ENCODE assay signal across 13 mouse cellular contexts in genomic region chr5:136779946-136780345, GRCm38 (mm10).
DNase-seq lines count a peak whose midpoint lies in the region; ATAC-seq and TF ChIP-seq lines count a peak whose summit lies in the region.
"Had no signal": no experiment of that assay in that cellular context is flagged by ENCODE, and none has a peak within 500 bp of the region (broad histone marks: within the 10 kb centered on the region; RNA-seq: fewer than 3 reads in every experiment).

No protein-coding gene starts in this region.

- H3K36me3 ChIP-seq in E14TG2a.4 (ENCODE audit: insufficient read depth, low read length): no peaks in the 10 kb centered on the region
- no peaks in the 10 kb centered on the region for H3K36me3 ChIP-seq in kidney, embryonic 14.5 days (ENCODE audit: control insufficient read depth, insufficient read depth, low read length)
- H3K36me3 ChIP-seq: forebrain, embryonic 15.5 days had no signal

- DNase-seq in ES-CJ7 (ENCODE audit: low read depth, low spot score) (peak; percentile 70), ZHBTc4 (ENCODE audit: low read depth, low spot score) (peak; percentile 23)
- DNase-seq in thymus, postnatal 4 days: no peak
- DNase-seq: cerebellum, adult 11 months; cerebellum, adult 9-11 months; forebrain, postnatal 0 days had no signal

- 0 out of 2 replicates have a peak overlapping the region, but pooled peaks have one; percentile 35 for H3K4me3 ChIP-seq in E14TG2a.4 (replicated peaks; ENCODE audit: low read length)
- H3K4me3 ChIP-seq in kidney, embryonic 14.5 days (ENCODE audit: low read length): no peak overlapping the region
- H3K4me3 ChIP-seq: embryonic facial prominence, embryonic 10.5 days; embryonic facial prominence, embryonic 12.5 days; forebrain, embryonic 13.5 days; forebrain, embryonic 15.5 days had no signal

- no peak for ATAC-seq in kidney, embryonic 14.5 days (ENCODE audit: low FRiP score, low TSS enrichment)
- ATAC-seq: CD4-positive, CD25-positive, alpha-beta regulatory T cell, adult 4 months; forebrain, embryonic 13.5 days; forebrain, embryonic 15.5 days; forebrain, postnatal 0 days had no signal

- WGBS in kidney, embryonic 14.5 days: 84% methylated on average over 6 of the region's 6 CpGs

- TF ChIP-seq CTCF in E14TG2a.4 (conservative IDR thresholded peaks at IDR 0.05; ENCODE audit: low read length): no peak

- peaks cover 44% of the 10 kb centered on the region for H3K4me1 ChIP-seq in E14TG2a.4 (replicated peaks; ENCODE audit: low read depth, low read length)
- no peaks in the 10 kb centered on the region for H3K4me1 ChIP-seq in kidney, embryonic 14.5 days (ENCODE audit: control insufficient read depth, insufficient read depth, low read length)
- H3K4me1 ChIP-seq: embryonic facial prominence, embryonic 10.5 days; forebrain, embryonic 13.5 days; forebrain, embryonic 15.5 days had no signal

- H3K27ac ChIP-seq in kidney, embryonic 14.5 days (ENCODE audit: low read depth, low read length): no peak overlapping the region
- H3K27ac ChIP-seq: embryonic facial prominence, embryonic 10.5 days; embryonic facial prominence, embryonic 12.5 days; forebrain, embryonic 13.5 days; forebrain, embryonic 15.5 days had no signal

- H3K4me2 ChIP-seq in kidney, embryonic 14.5 days (replicated peaks; ENCODE audit: low read depth, low read length): no peak overlapping the region
- H3K4me2 ChIP-seq: embryonic facial prominence, embryonic 12.5 days; forebrain, embryonic 13.5 days; forebrain, embryonic 15.5 days had no signal

- H3K27me3 ChIP-seq in E14TG2a.4 (ENCODE audit: insufficient read depth, low read length): 0 out of 2 replicates have a peak, but pooled peaks cover 7% of the 10 kb centered on the region
- H3K27me3 ChIP-seq in kidney, embryonic 14.5 days (ENCODE audit: control insufficient read depth, insufficient read depth, low read length): no peaks in the 10 kb centered on the region
- H3K27me3 ChIP-seq: embryonic facial prominence, embryonic 12.5 days; forebrain, embryonic 13.5 days; forebrain, embryonic 15.5 days had no signal

- no peak overlapping the region for H3K9ac ChIP-seq in kidney, embryonic 14.5 days (ENCODE audit: low read depth, low read length)
- H3K9ac ChIP-seq: embryonic facial prominence, embryonic 12.5 days; forebrain, embryonic 13.5 days; forebrain, embryonic 15.5 days; forebrain, postnatal 0 days had no signal

- peaks cover 24% of the 10 kb centered on the region for H3K9me3 ChIP-seq in E14TG2a.4 (ENCODE audit: low read length)
- H3K9me3 ChIP-seq in kidney, embryonic 14.5 days (ENCODE audit: control insufficient read depth, low read length): peaks cover 4% of the 10 kb centered on the region; the same call in 1 of the 2 replicates
- H3K9me3 ChIP-seq: embryonic facial prominence, embryonic 12.5 days had no signal
